Mouse (Mus musculus): ENCODE data around the gene Olfr154.
"Not testable (repeated sequence)": the region's sequence is repeated elsewhere in the genome, so short reads cannot be mapped to it uniquely, and the experiment has no call there.

The Olfr154 gene

DNA sequence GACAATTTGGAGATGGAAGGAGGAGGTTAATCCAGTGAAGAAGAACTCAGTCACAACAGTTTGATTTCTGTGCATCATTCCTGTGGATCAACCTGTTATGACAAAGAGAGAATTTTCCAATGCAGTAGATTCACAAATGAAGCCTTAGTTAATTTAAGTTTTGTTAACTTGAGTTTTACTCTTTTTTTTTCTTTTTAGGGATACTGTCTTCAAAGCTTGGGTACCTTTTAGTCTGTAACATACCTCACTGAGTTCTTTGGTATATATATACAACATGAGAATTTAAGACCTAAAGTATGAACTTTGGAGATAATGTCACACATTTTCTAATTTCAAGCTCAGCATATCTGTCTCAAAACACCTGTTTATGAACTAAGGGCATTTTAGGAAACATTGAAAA, at the start of gene Olfr154:
Gene Olfr154 (minus strand): TSS at position 101 of the 400 bp plus-strand sequence.
- DNase-seq (ENCODE audit: inconsistent ontology term): not testable (repeated sequence)

DNA sequence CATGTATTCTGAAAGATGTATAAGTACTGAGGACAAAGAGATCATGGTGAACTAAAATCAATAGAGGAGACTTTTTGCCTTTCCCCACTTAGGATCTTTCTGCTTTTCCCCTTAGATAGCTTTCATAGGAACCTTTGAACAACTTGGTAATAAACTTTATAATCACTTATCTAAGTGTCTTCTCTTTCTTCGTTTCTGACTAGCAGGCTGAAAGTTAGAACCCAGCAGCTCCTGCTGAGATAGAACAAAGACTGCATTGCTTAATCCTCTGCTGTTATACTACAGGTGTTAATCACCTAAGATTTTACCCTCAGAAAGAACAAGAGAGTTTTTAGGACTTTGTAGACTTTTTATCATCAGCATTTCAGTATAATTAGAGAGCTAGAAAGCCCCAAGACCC, 46.9 kb upstream of the Olfr154 start:
- no peak for DNase-seq (ENCODE audit: inconsistent ontology term)

- DNase-seq (ENCODE audit: inconsistent ontology term): not testable (repeated sequence)
Observed at GRCm38 (mm10) chr2:85710680-85711079, 46.4 kb upstream of the Olfr154 start.

DNA sequence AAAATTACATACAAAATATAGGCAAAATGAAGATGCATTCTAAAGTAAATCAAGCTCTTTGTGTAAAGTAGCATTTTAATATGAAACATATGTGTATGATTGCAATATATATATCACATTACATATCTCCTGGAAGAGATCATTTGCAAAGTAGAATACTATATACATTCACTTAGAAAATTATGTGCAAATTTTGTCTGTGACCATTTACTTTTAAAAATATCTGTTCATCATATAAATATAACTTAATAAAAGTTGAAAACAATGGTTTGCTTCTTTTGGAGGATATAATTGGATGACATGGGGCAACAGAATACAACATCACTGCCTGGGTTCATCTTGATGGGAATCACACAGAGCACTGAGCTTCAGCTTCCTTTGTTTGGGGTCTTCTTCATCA, 24.9 kb upstream of the Olfr154 start, which contains the start of gene Olfr1008:
Gene Olfr1008 (plus strand): TSS at position 301 of the 400 bp plus-strand sequence.
- DNase-seq (ENCODE audit: inconsistent ontology term): no peak

DNA sequence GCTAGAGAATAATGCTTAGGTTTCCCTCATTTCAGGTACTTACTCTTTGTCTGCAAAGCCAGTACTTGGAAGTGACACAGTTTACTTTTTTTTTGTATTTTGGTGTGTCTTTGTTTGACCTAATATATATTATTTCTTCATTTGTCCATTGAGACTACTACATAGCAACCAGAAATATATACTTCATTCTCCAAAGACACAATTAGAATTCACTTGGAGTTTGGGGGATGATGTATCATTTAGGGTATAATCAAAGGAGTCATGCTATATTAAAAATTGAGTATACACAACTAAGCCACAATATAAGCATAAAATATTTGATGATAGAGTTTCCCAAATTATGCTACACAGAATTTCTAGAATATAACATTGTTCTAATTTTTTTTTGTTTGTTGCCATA, 14.4 kb upstream of the Olfr154 start, which contains the start of gene Olfr1006:
Gene Olfr1006 (minus strand): TSS at position 101 of the 400 bp plus-strand sequence.
- DNase-seq (ENCODE audit: inconsistent ontology term): no peak

DNA sequence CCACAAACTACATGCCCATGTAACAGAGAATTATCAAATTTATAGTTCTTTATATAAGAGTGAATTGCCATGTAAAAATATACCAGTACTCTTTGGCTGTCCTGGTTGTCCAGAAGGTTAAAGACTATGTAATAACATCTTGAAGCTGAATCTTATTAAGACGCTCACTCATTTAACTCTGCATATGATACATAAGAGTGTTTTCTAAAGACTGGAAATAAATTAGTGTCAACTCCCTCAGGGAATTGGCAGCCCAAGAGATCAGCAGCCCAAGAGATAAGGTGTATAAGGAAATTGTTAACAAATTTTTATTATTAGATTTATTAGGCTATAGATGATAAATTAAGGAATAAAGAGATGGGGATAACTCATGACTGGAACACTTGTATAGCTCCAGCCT, 13.7 kb downstream of the Olfr154 start, which contains the start of gene Olfr1002:
Gene Olfr1002 (minus strand): TSS at position 101 of the 400 bp plus-strand sequence.
- DNase-seq (ENCODE audit: inconsistent ontology term): no peak
